Mouse (Mus musculus): ENCODE data around the gene Arglu1.

DNA sequence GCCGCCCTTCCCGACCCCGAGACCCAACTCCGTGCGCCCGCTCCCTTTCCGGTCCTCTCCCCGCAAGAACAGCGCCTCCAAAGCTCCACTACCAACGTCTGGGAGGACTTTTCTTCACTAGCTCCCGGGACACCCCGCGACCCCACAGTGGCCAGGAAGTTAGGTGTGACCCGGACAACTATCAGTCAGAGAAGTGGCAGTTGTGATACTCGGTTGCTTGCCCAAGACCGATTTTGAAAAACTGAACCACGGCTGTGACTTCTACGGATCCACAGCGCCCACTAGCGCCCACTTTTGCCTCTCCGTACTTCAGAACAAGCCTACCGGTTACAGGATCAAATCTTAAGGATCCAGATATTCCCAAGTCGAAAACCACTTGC, 28.6 kb downstream of the Arglu1 start:
- TF ChIP-seq POLR2A (IDR thresholded peaks at IDR 0.05; ENCODE audit: control insufficient read depth, extremely low read depth, insufficient read depth, low read length, poor library complexity), result no peak
- TF ChIP-seq CTCF (IDR thresholded peaks at IDR 0.05; ENCODE audit: borderline replicate concordance, control insufficient read depth, extremely low read depth, insufficient read depth, low read length, poor library complexity), result peak; percentile 60; the same call in 1 of the 2 replicates
